Mouse (Mus musculus): ENCODE data around the gene Supt5. TPM values are rescaled to one million over a fixed set of nuclear protein-coding genes. Genes with fewer than 3 reads are reported as not detected.

Gene Supt5
- total and polyA plus RNA-seq, 2 experiments from 2014 or later = 36.6 to 71.4 TPM

DNA sequence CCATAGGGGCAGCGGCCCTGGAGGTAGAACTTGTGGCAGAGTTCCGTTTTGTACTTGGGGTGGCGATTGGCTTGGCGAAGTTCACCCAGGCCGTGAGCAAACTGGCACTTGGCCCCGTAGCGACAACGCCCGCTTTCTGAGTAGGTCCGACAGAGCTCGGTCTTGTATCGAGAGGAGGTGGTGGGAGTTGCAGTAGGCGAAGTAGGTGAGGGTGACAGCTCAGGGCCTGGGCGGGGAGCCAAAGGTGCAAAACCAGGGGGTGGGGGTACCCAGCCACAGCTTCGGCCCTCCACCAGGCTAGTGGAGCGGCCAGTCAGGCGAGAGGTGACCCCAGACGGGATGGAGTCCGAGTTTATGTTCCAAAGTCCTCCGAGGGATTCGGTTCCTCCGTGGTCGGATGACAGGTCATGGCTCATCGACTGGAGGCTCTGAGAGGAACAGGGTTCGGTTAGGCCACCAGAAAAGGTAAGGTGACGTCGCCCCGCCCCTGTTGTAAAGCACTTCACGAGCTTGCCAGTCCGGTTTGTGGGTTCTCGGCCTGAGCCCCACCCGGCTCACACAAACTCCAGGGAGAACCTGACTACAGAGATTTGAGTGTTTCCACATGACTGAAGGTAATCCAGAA is 39.6 kb upstream of the Supt5 start:
- 6% methylated on average over 32 of the region's 32 CpGs for WGBS

DNA sequence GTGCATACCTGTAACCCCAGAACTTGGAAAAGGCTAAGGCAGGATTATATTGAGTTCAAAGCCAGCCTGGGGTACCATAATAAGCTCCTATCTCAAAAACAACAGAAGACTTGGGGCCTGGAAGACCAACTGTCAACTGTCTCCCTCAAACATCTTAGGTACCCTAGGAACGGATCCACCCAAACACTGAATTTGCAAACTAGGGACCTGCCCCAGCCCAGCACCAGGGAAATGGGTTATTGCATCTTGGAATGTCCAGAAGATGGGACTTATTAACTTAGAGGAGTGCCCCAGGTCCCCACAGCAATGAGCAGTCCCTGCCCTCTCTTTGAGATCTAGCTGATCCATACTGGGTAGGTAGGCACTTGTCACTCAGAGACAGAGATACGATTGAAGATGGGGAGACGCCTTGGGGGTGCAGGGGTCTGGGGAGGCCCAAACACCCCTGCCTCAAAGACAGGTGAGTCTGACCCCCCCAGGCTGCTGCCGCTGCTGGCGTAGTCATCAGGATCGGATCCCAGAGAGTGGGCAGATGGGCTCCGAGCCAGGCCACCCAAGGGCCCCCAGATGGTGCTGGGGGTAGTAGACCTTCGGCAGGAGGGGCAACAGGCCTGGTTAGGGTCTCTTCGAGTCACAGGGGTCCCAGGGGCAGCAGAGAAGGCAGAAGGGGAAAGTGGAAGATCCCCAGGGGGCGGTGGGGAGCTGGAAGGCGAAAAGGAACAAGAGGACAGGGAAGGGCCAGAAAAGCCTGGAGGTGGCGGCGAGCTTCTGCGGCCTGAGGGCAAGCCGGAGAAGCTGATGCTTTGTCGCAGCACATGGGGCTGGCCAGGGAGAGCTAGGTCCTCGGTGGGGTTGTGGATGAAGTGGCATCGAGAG is 38.9 kb upstream of the Supt5 start:
- WGBS = 48% methylated on average over 18 of the region's 18 CpGs
- peak overlapping the region; percentile 100 for H3K27ac ChIP-seq (ENCODE audit: low read depth)
- TF ChIP-seq CTCF (IDR thresholded peaks at IDR 0.05; ENCODE audit: low read depth) (no peak), EP300 (IDR thresholded peaks at IDR 0.05; ENCODE audit: low read depth) (no peak)
- peak overlapping the region; percentile 89 for H3K4me3 ChIP-seq (ENCODE audit: low read depth, low read length)
- peaks cover 13% of the 10 kb centered on the region for H3K36me3 ChIP-seq (replicated peaks; ENCODE audit: control insufficient read depth, insufficient read depth, low read length)
- H3K4me1 ChIP-seq (ENCODE audit: control insufficient read depth, insufficient read depth) = peaks cover 47% of the 10 kb centered on the region
- no peaks in the 10 kb centered on the region for H3K27me3 ChIP-seq (ENCODE audit: control insufficient read depth, insufficient read depth, low read length)
- H3K4me2 ChIP-seq (ENCODE audit: low read depth, low read length) = peak overlapping the region; percentile 95
- DNase-seq (ENCODE audit: low spot score) = no peak
- ATAC-seq (ENCODE audit: insufficient read depth, low read depth) = no peak
- peak overlapping the region; percentile 95 for H3K9ac ChIP-seq (replicated peaks; ENCODE audit: low read depth, low read length)
- no peaks in the 10 kb centered on the region for H3K9me3 ChIP-seq (replicated peaks; ENCODE audit: control insufficient read depth, low read length)

More for the DNA sequence above, 39.6 kb upstream of the Supt5 start:
- peaks cover 13% of the 10 kb centered on the region for H3K36me3 ChIP-seq (replicated peaks; ENCODE audit: control insufficient read depth, insufficient read depth, low read length)
- peak overlapping the region; percentile 89 for H3K4me3 ChIP-seq (ENCODE audit: low read depth, low read length)
- ATAC-seq (ENCODE audit: insufficient read depth, low read depth) (no peak), DNase-seq (ENCODE audit: low spot score) (no peak)
- no peak for TF ChIP-seq EP300 (IDR thresholded peaks at IDR 0.05; ENCODE audit: low read depth)
- no peak for TF ChIP-seq CTCF (IDR thresholded peaks at IDR 0.05; ENCODE audit: low read depth)
- peak overlapping the region; percentile 95 for H3K9ac ChIP-seq (replicated peaks; ENCODE audit: low read depth, low read length)
- no peaks in the 10 kb centered on the region for H3K9me3 ChIP-seq (replicated peaks; ENCODE audit: control insufficient read depth, low read length)
- peak overlapping the region; percentile 95 for H3K4me2 ChIP-seq (ENCODE audit: low read depth, low read length)
- H3K27me3 ChIP-seq (ENCODE audit: control insufficient read depth, insufficient read depth, low read length) = no peaks in the 10 kb centered on the region
- peak overlapping the region; percentile 100 for H3K27ac ChIP-seq (ENCODE audit: low read depth)
- H3K4me1 ChIP-seq (ENCODE audit: control insufficient read depth, insufficient read depth) = peaks cover 55% of the 10 kb centered on the region

DNA sequence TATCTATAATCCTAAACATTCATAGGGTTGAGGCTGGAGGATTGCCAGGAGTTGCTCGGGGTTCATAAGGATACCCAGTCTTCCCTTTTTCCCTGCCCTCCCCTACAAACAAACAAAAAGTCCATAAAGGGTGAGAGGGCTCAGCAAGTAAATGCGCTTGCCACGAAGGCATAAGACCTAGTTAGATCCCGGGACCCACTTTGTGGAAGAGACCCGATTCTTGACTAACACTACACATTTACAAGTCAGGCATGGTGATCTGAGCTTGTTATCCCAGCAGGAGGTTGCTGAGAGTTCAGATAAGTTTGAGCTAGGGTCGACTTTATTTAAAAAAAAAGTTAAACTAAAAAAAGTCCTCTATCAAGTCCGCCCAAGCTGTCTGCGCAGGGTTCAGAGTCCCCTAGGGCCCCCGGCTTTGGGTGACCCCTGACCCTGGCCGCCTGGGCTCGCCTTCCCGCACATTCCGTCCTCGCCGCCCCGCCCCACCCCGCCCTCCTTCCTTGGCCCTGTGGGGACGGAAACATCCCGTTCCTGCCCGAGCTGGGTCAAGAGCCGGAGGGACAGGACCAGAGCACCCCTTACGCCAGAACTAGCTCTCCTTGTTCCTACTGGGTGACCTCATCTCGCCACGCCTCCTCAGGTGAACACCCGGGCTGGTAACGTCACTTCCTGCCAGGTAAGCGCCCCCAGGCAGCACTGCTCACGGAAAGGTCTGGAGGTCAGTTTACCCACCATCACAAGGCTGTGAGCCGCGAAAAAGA is 37.6 kb upstream of the Supt5 start:
- Histone ChIP-seq H3K36me3 (replicated peaks; ENCODE audit: control insufficient read depth, insufficient read depth, low read length) (peaks cover 13% of the 10 kb centered on the region), H3K4me2 (ENCODE audit: low read depth, low read length) (peak overlapping the region; percentile 95), H3K9ac (replicated peaks; ENCODE audit: low read depth, low read length) (peak overlapping the region; percentile 65), H3K4me3 (ENCODE audit: low read depth, low read length) (peak overlapping the region; percentile 89), H3K4me1 (ENCODE audit: control insufficient read depth, insufficient read depth) (peaks cover 38% of the 10 kb centered on the region), H3K27ac (ENCODE audit: low read depth) (peak overlapping the region; percentile 100), H3K9me3 (replicated peaks; ENCODE audit: control insufficient read depth, low read length) (no peaks in the 10 kb centered on the region), H3K27me3 (ENCODE audit: control insufficient read depth, insufficient read depth, low read length) (no peaks in the 10 kb centered on the region)
- TF ChIP-seq CTCF (IDR thresholded peaks at IDR 0.05; ENCODE audit: low read depth) (no peak), EP300 (IDR thresholded peaks at IDR 0.05; ENCODE audit: low read depth) (peak; percentile 23; the same call in 1 of the 2 replicates)
- no peak for ATAC-seq (ENCODE audit: insufficient read depth, low read depth)
- 5% methylated on average over 30 of the region's 30 CpGs for WGBS
- DNase-seq (ENCODE audit: low spot score) = peak; percentile 81

DNA sequence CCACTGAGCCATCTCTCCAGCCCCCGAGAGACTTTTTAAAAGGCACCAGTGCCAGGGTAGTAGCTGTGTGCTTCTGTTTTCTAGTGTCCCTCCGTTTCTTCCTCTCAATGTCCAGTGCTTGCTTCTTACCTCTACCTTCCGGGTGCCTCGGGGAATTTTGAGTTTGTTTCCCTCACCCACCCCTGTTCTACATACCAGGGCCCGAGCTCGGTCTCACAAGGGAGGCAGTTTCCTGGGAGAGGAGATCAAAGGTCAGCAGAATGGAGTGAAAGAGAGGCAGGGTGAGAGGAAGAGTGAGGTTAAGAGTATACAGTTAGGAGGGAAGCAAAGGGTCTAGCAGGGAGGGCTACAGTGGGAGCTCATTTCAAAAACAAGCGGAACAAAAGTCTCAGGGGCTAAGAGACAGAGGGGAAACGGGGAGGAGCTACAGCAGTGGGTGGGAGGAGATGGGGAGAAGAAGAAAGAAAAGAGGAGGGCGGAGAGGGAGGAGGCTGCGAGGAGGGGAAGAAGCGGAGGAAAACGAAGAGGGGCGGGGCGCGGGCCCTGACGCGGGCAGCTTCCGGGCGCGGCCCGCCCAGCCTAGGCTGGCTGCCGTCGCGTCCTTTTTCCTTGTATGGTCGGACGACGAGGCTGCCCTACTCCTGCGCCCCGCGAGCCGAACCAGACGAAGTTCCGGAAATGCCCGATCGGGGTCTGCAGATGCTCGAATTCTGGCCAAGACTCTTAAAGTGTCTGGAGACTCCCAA is 36.8 kb upstream of the Supt5 start:
- Histone ChIP-seq H3K4me1 (ENCODE audit: control insufficient read depth, insufficient read depth) (peaks cover 37% of the 10 kb centered on the region), H3K27me3 (ENCODE audit: control insufficient read depth, insufficient read depth, low read length) (no peaks in the 10 kb centered on the region), H3K4me2 (ENCODE audit: low read depth, low read length) (peak overlapping the region; percentile 95), H3K27ac (ENCODE audit: low read depth) (peak overlapping the region; percentile 100), H3K9me3 (replicated peaks; ENCODE audit: control insufficient read depth, low read length) (no peaks in the 10 kb centered on the region), H3K36me3 (replicated peaks; ENCODE audit: control insufficient read depth, insufficient read depth, low read length) (peaks cover 13% of the 10 kb centered on the region), H3K9ac (replicated peaks; ENCODE audit: low read depth, low read length) (peak overlapping the region; percentile 65), H3K4me3 (ENCODE audit: low read depth, low read length) (peak overlapping the region; percentile 89)
- under 1% methylated on average over 36 of the region's 36 CpGs for WGBS
- DNase-seq (ENCODE audit: low spot score) (peak; percentile 95), ATAC-seq (ENCODE audit: insufficient read depth, low read depth) (peak; percentile 40)
- no peak for TF ChIP-seq CTCF (IDR thresholded peaks at IDR 0.05; ENCODE audit: low read depth)
- TF ChIP-seq EP300 (IDR thresholded peaks at IDR 0.05; ENCODE audit: low read depth) = peak; percentile 46; the same call in 1 of the 2 replicates
